Mouse (Mus musculus) liver, embryonic 14.5 days (tissue): ENCODE measurements around the gene Sdccag8. TPM values are rescaled to one million over a fixed set of nuclear protein-coding genes. Genes with fewer than 3 reads are reported as not detected.

Source experiments
- ATAC-seq: fragments of 200-750 bp; cut with Nextera tagmentation; 2 replicates; pipeline ENCODE4 v1.8.0; 2017; ENCODE audit warnings: moderate number of reproducible peaks, mild to moderate bottlenecking, moderate library complexity; ENCODE audit not compliant: insufficient read depth
- DNase-seq, 3 experiments: peaks; one replicate each; pipeline ENCODE4 v3.0.0-alpha.2; 2012 to 2013; ENCODE audit warnings: low read depth in 3 of 3, low spot score in 3 of 3
- H3K27ac ChIP-seq: fragments of 300-500 bp; sonication (generic); 2 replicates; pipeline ENCODE4 v1.5.1; 2014; ENCODE audit warnings: moderate library complexity, mild to moderate bottlenecking, control low read depth, inconsistent platforms
- H3K27me3 ChIP-seq: fragments of 300-500 bp; sonication (generic); 2 replicates; pipeline ENCODE4 v1.6.1; 2014; ENCODE audit warnings: mild to moderate bottlenecking, low read length, moderate library complexity; ENCODE audit not compliant: control insufficient read depth, insufficient read depth
- H3K36me3 ChIP-seq: fragments of 300-500 bp; sonication (generic); replicated peaks from 2 replicates; pipeline ENCODE4 v1.6.1; 2014; ENCODE audit warnings: low read depth; ENCODE audit not compliant: control insufficient read depth, insufficient read depth
- H3K4me1 ChIP-seq, 2 experiments: fragments of 200-500 bp in 1 of 2; fragments of 300-500 bp in 1 of 2; sonication (generic) in 1 of 2; replicated peaks; 2 replicates each; pipeline ENCODE4 v1.6.1; 2012 to 2014; ENCODE audit warnings: antibody characterized with exemption in 1 of 2, inconsistent platforms in 1 of 2, low read length in 1 of 2; ENCODE audit not compliant: control insufficient read depth in 2 of 2, insufficient read depth in 2 of 2
- H3K4me2 ChIP-seq: fragments of 300-500 bp; sonication (generic); 2 replicates; pipeline ENCODE4 v1.6.1; 2014; ENCODE audit warnings: low read depth, mild to moderate bottlenecking, control low read depth, moderate library complexity
- H3K4me3 ChIP-seq, 2 experiments: fragments of 200-500 bp in 1 of 2; fragments of 300-500 bp in 1 of 2; sonication (generic) in 1 of 2; 2 replicates each; pipeline ENCODE4 v1.5.1; 2012 to 2014; ENCODE audit warnings: low read depth in 2 of 2, low read length in 2 of 2, mild to moderate bottlenecking in 2 of 2, control low read depth in 1 of 2, inconsistent platforms in 1 of 2, moderate library complexity in 1 of 2; ENCODE audit not compliant: insufficient read depth in 1 of 2
- H3K9ac ChIP-seq: fragments of 300-500 bp; sonication (generic); replicated peaks from 2 replicates; pipeline ENCODE4 v1.6.1; 2014; ENCODE audit warnings: mild to moderate bottlenecking, control low read depth, moderate library complexity
- H3K9me3 ChIP-seq: fragments of 300-500 bp; sonication (generic); 2 replicates; pipeline ENCODE4 v1.6.1; 2016; ENCODE audit warnings: low read length, mixed read lengths; ENCODE audit not compliant: control insufficient read depth
- CTCF ChIP-seq: IDR thresholded peaks from 2 replicates; pipeline ENCODE4 v1.5.1; 2016; ENCODE audit warnings: antibody characterized with exemption, low read depth, control low read depth
- EP300 ChIP-seq: IDR thresholded peaks from 2 replicates; pipeline ENCODE4 v1.6.1; 2016; ENCODE audit warnings: antibody characterized with exemption, low read depth
- WGBS: fragments of 180-500 bp; shearing (Covaris S2); extraction: QIAGEN DNeasy Blood & Tissue Kit; methylation state at CpG from one replicate; pipeline ENCODE4 v1.1.7; 2014; ENCODE audit not compliant: insufficient replicate concordance; 5-methylcytosine and 5-hydroxymethylcytosine counted together
- polyA plus RNA-seq, 2 experiments: library from polyadenylated mRNA; depleted of rRNA in 1 of 2; stranded (reverse) in 1 of 2; unstranded in 1 of 2; fragments of >200 nt; fragmentation: Nextera tagmentation in 1 of 2; extraction: Ambion mirVana in 1 of 2; gene quantifications; 2 replicates each; pipeline versions ENCODE4 v1.2.1 to v1.2.3; 2012 to 2014

The Sdccag8 gene
- polyA plus RNA-seq, 2 experiments, result 2.7 to 5.1 TPM

DNA sequence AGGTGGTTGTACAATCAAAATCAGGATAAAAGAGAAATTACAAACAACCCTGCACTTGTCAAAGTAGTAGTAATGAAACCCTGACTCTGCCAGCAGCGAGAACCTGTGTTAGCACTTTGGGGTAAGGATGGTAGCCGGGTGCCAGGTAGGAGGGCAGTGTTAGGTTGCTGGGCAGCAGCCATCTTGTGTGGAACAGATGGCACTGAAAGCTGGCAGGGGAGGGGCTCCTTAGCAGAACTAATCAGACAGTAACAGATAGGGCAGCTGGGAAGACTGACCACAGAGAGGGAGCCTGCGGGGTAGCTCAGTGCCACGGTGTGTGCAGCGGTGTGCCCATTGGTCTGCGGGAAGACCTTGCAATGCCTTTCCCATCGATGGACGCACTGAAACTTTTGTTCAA lies 115.2 kb downstream of the Sdccag8 start:
- Histone ChIP-seq H3K4me1 (no peaks in the 10 kb centered on the region), H3K27ac (no peak overlapping the region), H3K9me3 (no peaks in the 10 kb centered on the region), H3K36me3 (no peaks in the 10 kb centered on the region), H3K4me3 (no peak overlapping the region), H3K27me3 (no peaks in the 10 kb centered on the region), H3K9ac (no peak overlapping the region), H3K4me2 (no peak overlapping the region)
- DNase-seq (no peak), ATAC-seq (no peak)
- TF ChIP-seq CTCF, result no peak
- no peak for TF ChIP-seq EP300
- WGBS, result 70% methylated on average over 8 of the region's 8 CpGs

DNA sequence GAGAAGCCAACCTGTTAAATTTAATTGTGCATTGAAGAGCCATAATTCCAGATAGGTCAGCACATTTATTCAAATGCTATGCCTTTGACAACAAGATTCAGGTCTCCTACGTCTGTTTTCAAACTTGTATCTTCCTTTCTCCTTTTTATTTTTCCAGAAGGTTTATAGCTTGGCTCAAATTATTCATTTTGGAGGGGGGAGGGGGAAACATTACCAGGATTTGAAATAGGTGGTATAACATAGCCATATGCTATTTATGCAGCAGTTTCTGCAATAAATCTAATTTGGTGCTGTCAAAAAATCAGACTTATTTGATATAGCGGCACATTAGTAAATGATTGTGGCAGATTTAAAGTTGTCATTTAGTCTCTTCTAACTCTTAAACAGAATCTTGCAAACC lies 116.1 kb downstream of the Sdccag8 start:
- no peaks in the 10 kb centered on the region for H3K27me3 ChIP-seq
- no peaks in the 10 kb centered on the region for H3K9me3 ChIP-seq
- no peak overlapping the region for H3K9ac ChIP-seq
- no peaks in the 10 kb centered on the region for H3K36me3 ChIP-seq
- ATAC-seq (no peak), DNase-seq (no peak)
- no peak overlapping the region for H3K27ac ChIP-seq
- H3K4me2 ChIP-seq, result no peak overlapping the region
- TF ChIP-seq EP300, result no peak
- TF ChIP-seq CTCF, result no peak
- no peaks in the 10 kb centered on the region for H3K4me1 ChIP-seq
- 69% methylated on average over 2 of the region's 2 CpGs for WGBS
- no peak overlapping the region for H3K4me3 ChIP-seq

DNA sequence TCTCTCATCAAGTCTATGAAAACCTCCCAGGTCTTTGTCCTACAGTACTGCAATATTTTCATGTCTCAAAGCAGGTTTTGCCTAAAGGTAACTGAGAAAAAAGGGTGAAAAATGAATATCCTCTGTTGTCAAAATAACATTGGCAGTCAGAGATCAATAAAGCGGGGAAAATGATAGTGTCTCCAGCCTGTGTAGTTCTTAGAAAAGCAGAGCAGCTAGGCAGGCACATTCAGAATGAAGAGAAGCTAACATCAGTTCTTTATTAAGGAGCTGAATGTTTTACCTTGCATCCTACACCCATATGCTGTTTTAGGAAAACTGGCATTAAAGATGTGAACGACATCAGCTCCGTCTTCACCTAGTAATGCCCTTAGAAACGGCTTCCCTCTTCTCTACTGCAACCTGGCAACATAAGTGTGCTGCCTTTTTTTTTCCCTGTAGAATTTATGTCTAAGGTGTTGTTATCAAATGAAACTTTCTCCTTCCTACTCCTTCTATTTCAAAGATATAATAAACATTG lies 116.6 kb downstream of the Sdccag8 start:
- no peak for DNase-seq
- Histone ChIP-seq H3K4me1 (no peaks in the 10 kb centered on the region), H3K36me3 (no peaks in the 10 kb centered on the region), H3K4me3 (no peak overlapping the region), H3K27me3 (no peaks in the 10 kb centered on the region), H3K9me3 (no peaks in the 10 kb centered on the region), H3K4me2 (no peak overlapping the region), H3K9ac (no peak overlapping the region), H3K27ac (no peak overlapping the region)
- TF ChIP-seq EP300, result no peak
- no peak for TF ChIP-seq CTCF
- no peak for ATAC-seq
- 76% methylated on average over 4 of the region's 4 CpGs for WGBS

DNA sequence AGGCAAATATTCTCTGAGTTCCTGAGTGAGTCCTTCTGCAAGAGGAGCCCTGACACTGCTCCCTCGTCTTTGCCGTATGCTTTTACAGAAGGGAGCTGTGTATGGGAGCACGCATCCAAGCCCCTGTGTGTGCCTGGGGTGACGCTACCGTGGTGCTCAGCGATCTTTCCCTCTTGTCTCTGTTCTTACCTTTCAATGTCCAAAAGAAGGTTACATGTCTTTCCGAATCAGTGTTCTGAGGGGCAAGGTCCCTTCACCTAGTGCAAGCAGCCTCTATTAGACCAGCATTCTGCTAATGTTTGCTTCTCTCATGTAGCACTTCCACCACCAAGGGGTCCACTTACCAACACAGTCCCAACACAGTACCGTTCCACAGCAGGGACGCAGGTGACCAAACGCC lies 117.1 kb downstream of the Sdccag8 start:
- no peaks in the 10 kb centered on the region for H3K27me3 ChIP-seq
- ATAC-seq (no peak), DNase-seq (no peak)
- no peak overlapping the region for H3K4me3 ChIP-seq
- no peak overlapping the region for H3K27ac ChIP-seq
- no peaks in the 10 kb centered on the region for H3K9me3 ChIP-seq
- no peaks in the 10 kb centered on the region for H3K36me3 ChIP-seq
- TF ChIP-seq EP300, result no peak
- TF ChIP-seq CTCF, result no peak
- 78% methylated on average over 10 of the region's 10 CpGs for WGBS
- H3K4me2 ChIP-seq, result no peak overlapping the region
- no peaks in the 10 kb centered on the region for H3K4me1 ChIP-seq
- H3K9ac ChIP-seq, result no peak overlapping the region

DNA sequence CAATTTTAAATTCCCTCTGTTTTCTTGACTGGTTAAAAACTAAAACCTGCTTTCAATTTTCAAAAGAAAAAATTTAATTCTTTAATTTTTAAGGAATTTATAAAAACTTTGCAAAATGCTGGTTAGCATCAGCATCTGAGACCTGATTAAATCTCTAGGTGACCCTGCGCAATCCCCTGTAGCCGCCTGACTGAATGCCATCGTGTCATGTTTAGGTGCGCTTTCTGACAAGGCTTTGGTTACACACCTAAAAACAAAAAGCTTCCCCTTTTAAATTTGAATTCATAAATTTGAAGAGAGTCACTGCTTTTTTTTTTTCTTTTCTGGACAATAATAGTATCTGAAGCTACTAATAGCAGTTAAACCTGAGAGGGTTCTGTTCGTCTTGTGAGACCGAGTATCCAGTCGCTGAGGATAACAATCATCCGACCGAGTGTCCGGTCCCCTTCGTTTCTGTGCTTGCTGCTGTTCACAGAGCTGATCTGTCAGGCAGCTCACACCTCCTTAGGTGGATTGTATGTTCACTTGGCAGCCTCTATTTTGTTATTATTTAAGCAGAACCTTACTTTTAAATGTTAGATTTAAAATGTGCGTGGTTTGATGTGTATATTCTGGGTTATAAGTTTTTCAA lies 118.0 kb downstream of the Sdccag8 start:
- H3K27me3 ChIP-seq, result no peaks in the 10 kb centered on the region

More for the DNA sequence above, 118.0 kb downstream of the Sdccag8 start:
- TF ChIP-seq EP300 (no peak), CTCF (no peak)
- no peak for ATAC-seq
- Histone ChIP-seq H3K9me3 (no peaks in the 10 kb centered on the region), H3K4me1 (no peaks in the 10 kb centered on the region), H3K27ac (no peak overlapping the region), H3K9ac (no peak overlapping the region), H3K4me3 (no peak overlapping the region), H3K36me3 (no peaks in the 10 kb centered on the region), H3K4me2 (no peak overlapping the region)
- no peak for DNase-seq
- 65% methylated on average over 12 of the region's 12 CpGs for WGBS
